Mouse (Mus musculus) layer of hippocampus, adult 9-11 months (tissue): Measurements from ENCODE around the gene Chil4.

Experiments
- DNase-seq: peaks from one replicate; pipeline ENCODE4 v3.0.0; 2022

The Chil4 gene

GRCm38 (mm10) chr3:106154413-106154812 lies 64.9 kb downstream of the Chil4 start:
- DNase-seq, result no peak
